Mouse (Mus musculus) cerebellum, adult 8-10 months (tissue): Measurements from ENCODE around the gene Nphp4.

Experiments
- DNase-seq: peaks from one replicate; pipeline ENCODE4 v3.0.0; 2022

Nphp4 gene

DNA sequence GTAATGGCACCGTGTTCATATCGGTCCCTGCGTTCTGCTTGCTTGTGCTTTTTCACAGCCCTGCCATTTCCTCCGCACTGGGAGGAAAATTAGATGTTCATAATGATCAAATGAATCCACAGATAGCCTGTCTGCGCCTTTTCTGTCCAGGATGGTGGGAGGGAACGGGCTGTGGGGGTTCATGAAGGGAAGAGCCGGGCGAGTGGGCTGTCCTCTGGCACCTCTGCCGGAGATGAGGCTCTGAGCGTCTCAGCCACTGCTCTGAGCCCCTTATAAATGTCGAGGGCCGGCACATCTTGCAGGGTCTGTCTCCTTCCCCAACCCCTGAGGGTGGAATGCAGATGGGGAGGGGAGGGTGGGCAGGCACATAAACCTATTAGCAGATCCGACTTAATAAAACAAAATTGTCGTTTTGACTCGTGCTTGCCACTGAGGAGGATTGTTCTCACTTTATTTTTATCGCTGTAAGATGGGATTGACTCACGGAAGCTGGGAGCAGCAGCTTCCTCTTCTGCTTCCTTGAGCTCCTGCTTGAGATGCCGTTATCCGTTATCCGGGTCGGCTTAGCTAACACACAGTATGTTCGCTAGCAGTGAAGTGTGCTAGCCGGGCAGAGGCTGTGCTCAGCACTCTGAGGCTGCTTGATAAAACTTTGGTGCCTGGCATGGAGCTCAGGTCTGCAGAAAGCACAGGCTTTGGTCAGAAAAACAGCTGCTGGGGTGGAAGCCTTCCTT is 92.3 kb downstream of the Nphp4 start:
- no peak for DNase-seq

DNA sequence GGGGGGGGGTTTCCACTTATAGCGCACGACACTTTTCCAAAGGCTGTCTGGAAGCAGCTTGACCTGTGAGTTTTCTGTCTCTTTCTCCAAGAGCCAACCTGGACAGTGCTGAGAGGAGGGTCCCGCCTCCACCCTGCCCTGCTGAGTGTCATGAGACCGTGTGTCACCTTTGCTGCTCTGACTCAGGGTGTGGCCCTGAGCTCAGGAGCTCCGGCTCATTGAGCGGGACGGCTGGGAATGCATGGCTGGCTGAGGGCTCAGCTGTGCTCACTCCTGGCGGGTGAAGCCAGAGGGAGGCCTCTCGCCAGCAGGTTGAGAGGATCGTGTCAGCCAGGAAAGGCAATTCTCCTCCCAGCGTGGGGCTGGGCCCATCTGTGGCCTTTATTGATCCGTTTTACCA is 97.8 kb downstream of the Nphp4 start:
- no peak for DNase-seq

GRCm38 (mm10) chr4:152576826-152577225 is 100.3 kb downstream of the Nphp4 start:
- DNase-seq: no peak

DNA sequence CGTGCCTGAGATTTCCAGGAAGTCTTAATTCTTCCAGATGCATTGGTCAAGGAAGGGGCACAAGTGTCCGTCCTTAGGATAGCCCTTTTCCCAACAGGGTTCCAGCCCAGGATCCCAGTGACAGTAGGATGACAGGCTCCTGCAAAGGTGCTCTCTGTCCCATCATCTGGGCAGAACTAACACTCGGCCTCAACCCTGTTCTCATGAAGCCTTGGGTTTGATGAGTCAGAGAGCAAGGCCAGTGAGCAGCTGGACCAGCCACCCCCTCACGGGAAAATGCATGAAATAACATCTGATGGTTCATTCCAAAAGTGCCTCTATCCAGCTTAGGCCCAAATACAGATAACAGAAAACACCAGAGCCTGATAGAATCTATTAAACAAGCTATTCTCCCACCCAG is 103.5 kb downstream of the Nphp4 start:
- DNase-seq: no peak

DNA sequence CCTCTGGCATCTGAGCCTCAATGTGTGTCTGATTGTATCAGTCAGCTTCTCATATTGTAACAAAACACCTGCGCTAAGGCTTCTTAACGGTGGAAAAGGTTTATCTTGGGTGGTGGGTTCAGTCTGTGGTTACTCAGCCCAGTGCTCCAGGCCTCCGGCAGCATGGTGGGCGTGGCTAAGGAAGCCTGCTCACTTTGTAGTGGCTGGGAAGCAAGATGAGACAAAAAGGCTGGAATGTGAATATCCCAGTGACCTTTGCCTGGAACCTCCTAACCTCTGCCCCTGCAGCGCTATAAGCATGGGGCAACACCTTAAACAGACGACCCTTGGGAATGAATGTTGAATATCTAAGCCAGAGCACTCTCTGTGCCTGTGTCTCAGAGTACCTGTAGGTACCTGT is 105.7 kb downstream of the Nphp4 start:
- no peak for DNase-seq

DNA sequence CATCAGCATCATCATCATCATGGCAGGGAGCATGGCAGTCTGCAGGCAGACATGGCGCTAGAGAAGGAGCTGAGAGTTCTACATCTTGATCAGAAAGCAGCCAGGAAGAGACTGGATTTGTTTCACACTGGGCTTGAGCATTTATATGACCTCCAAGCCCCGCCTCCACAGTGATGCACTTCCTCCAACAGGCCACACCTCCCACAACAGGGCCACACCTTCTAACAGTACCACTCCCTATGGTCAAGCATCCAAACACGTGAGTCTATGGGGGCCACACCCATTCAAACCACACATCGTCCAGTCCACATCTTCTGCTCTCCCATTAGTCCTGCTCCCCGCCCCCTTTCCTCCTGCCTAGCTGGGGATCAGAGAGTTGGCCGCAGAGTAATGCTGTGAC is 107.1 kb downstream of the Nphp4 start:
- DNase-seq: no peak

- no peak for DNase-seq
Observed at GRCm38 (mm10) chr4:152585526-152585925, 109.0 kb downstream of the Nphp4 start.

DNA sequence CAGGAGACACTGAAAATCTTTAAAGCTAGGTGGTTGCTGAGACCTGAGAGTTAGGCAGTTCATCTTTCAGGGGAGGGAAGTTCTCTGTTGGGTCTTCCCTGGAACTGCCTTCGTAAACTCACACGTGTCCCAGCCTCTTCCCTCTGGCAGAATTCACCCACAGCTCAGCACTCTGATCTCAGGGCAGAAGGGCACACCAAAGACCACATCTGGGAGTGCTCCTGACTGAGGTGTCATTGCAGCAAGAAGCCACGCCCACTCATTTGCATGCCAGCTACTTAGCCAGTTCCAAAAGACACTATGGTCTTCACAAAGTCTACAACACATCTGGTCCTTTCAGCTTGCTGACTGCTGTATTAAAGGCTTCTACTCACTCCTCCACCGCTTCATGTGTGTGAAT is 109.7 kb downstream of the Nphp4 start:
- no peak for DNase-seq

DNA sequence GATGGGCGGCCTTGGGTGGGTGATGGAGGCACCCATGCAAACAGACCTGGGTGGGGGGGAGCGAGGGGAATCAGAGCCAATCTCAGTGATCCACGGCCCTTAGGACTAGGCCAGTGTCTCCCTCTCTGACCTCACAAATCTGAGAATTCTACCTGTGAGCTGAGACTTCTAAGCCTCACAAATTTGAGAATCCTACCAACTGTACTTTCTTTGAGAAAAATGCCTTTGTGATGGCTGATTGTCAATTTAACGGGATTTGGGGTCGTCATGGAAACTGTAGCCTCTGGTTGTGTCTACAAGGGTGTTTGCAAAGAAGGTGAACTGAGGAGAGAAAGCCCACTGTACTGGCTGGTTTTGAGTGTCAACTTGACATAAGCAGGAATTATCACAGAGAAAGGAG is 127.8 kb downstream of the Nphp4 start:
- DNase-seq: no peak

- no peak for DNase-seq
Observed at GRCm38 (mm10) chr4:152609196-152609595, 132.7 kb downstream of the Nphp4 start.

DNA sequence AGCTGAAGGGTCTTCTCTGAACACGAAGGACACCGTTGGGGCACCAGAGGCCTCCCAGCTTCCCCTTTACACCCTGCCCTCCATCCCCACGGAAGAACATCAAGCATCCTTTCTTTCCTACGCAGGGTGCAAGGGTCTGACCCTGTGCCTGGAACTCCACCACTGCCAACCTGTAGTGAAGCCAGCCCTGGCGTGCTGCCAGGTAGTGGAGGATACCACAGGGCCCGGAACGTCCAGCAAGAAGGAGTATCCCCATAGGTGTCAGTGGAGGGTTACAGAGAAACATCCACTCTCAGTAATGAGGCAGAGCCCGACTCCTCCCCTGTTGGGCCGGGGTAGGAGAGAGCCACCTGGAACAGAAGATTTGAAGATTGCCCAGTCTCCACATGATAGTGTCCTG is 133.5 kb downstream of the Nphp4 start:
- DNase-seq: no peak
